Mouse (Mus musculus): ENCODE results near the gene Ilf3.

Gene Ilf3

DNA sequence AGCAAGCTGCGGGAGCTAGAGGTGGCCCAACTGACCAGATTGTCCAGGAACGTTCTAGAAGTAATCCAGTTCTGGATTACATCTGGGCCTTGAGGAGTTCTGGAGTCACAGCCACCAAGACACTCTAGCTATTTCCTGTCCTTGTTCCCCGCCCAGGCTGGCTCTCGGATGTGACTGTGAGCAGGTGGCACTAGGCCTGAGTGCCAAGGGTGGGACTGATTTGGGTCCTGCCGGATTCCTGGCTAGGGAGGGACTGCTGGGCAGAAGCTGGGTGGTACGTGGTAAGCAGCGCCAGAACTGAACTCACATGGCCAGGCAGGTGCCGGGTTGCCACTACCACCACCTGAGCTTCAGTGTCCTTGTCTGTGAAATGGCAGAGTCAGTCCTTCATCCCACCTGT, 83.7 kb downstream of the Ilf3 start:
- in situ Hi-C loops (cut with MboI; ENCODE audit: low pct_unique_long_range_greater_than_20kb in 1 of 2, low sequenced_read_pairs in 2 of 2, unreplicated experiment in 1 of 2): no loop called here

DNA sequence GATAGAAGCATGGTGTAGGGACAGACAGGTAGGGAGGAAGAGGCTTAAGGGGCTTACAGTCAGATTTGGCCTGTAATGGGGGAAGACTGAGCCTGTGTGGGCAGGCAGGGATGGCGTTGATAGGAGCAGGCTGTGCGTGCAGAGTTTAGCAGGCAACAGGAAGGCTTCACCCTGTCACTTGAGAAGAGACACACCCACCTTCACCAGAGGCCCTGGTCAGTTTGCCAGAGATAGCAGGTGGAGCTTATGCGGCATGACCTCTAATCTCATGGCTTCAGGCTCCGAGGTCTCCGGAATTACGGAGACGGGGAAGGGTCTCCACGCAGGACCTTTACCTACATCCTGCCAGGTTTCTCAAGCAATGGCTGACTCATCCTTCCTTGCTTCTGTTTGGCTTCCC, 84.2 kb downstream of the Ilf3 start:
- in situ Hi-C loops (cut with MboI; ENCODE audit: low pct_unique_long_range_greater_than_20kb in 1 of 2, low sequenced_read_pairs in 2 of 2, unreplicated experiment in 1 of 2): no loop called here

DNA sequence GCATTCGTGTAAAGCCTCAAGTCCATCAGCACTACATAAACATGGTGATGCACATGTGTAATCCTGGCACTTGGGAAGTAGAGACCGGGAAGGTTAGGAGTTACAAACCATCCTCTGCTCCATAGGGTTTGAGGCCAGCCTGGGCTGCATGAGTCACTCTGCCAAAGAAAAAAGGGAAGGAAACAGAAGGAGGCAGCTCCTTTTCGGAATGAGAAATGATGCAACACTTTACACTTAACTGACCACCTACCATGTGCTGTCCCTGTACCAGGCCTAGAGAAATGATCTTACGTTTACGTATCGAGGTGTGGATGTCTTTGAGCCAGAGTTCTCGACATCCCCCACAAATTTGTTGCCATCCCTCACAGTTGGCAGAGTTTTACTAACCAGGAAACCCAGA, 85.3 kb downstream of the Ilf3 start:
- in situ Hi-C loops (cut with MboI; ENCODE audit: low pct_unique_long_range_greater_than_20kb in 1 of 2, low sequenced_read_pairs in 2 of 2, unreplicated experiment in 1 of 2): no loop called here

DNA sequence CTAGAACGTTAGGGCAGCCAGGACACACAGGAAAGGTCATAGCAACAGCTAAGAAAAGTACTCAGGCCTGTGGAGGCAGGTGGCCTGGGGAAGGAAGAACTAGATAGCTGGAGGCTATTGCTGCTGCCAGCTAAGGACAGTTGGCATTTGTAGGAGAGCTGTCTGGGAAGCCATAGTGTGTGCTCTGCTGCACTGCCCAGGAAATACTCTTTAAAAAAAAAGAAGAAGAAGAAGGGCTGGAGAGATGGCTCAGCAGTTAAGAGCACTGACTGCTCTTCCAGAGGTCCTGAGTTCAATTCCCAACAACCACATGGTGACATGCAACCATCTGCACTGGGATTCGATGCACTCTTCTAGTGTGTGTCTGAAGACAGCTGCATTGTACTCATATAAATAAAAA, 85.8 kb downstream of the Ilf3 start:
- in situ Hi-C loops (cut with MboI; ENCODE audit: low pct_unique_long_range_greater_than_20kb in 1 of 2, low sequenced_read_pairs in 2 of 2, unreplicated experiment in 1 of 2): no loop called here

DNA sequence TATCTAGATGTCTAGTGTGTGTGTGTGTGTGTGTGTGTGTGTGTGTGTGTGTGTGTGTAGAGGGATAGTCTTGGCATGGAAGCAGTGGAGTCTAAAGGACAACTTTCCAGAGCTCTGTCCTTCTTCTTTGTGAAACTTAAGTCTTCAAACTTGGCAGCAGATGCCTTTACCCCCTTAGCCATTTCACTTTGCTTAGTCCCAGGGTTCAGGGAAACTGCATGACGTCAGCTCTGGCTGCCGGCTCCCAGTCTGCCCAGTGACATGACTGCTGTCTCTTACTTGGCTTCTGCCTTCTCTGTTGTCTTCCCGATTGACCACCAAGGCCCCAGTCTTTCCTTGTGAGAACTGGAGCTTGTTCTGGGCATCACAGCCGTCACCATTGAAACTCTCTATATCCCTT, 86.9 kb downstream of the Ilf3 start:
- in situ Hi-C loops (cut with MboI; ENCODE audit: low pct_unique_long_range_greater_than_20kb in 1 of 2, low sequenced_read_pairs in 2 of 2, unreplicated experiment in 1 of 2): no loop called here

All from mouse embryonic stem cell (cell line).